Mouse (Mus musculus): Measurements from ENCODE around the gene Sertad2.

DNA sequence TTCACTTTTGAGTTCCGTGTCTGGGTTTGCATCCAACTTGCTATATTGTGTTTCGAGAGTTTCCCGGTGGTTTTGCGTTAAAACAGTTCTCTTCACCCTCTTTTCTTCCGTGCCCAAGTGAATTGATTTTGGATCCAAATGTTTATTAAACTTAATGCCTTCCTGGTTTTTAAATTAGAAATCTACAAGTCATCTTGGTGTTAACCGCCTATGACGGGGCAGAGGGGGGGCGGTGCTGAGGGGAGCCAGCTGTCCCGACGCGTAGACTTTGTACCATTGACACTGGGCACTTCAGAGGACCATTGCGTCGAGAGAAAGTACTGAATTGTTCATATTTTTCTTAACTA lies 89.5 kb downstream of the Sertad2 start:
- TF ChIP-seq CTCF (IDR thresholded peaks at IDR 0.05; ENCODE audit: extremely low read depth, insufficient read depth, low read length) (no peak), POLR2A (IDR thresholded peaks at IDR 0.05; ENCODE audit: extremely low read depth, insufficient read depth, low read length) (no peak)
